Mouse (Mus musculus) stomach, postnatal 0 days (tissue): Measurements from ENCODE around the gene Kng1. TPM values are rescaled to one million over a fixed set of nuclear protein-coding genes. Genes with fewer than 3 reads are reported as not detected.

Experiments used
- ATAC-seq: fragments of 200-750 bp; cut with Nextera tagmentation; 2 replicates; pipeline ENCODE4 v1.8.0; 2017; ENCODE audit not compliant: low FRiP score, low TSS enrichment
- DNase-seq: peaks from one replicate; pipeline ENCODE4 v3.0.0-alpha.2; 2016; ENCODE audit warnings: low spot score
- H3K27ac ChIP-seq: fragments of 300-500 bp; sonication (generic); replicated peaks from 2 replicates; pipeline ENCODE4 v1.5.1; 2014; ENCODE audit warnings: mild to moderate bottlenecking, control low read depth
- H3K27me3 ChIP-seq: fragments of 300-500 bp; sonication (generic); 2 replicates; pipeline ENCODE4 v1.6.1; 2014; ENCODE audit warnings: low read length; ENCODE audit not compliant: control insufficient read depth, insufficient read depth
- H3K36me3 ChIP-seq: fragments of 300-500 bp; sonication (generic); 2 replicates; pipeline ENCODE4 v1.6.1; 2014; ENCODE audit warnings: low read length, mixed read lengths; ENCODE audit not compliant: control insufficient read depth, insufficient read depth
- H3K4me1 ChIP-seq: fragments of 300-500 bp; sonication (generic); replicated peaks from 2 replicates; pipeline ENCODE4 v1.6.1; 2014; ENCODE audit warnings: antibody characterized with exemption; ENCODE audit not compliant: control insufficient read depth, insufficient read depth
- H3K4me2 ChIP-seq: fragments of 300-500 bp; sonication (generic); replicated peaks from 2 replicates; pipeline ENCODE4 v1.6.1; 2014; ENCODE audit warnings: low read depth, mild to moderate bottlenecking, control low read depth, moderate library complexity
- H3K4me3 ChIP-seq: fragments of 300-500 bp; sonication (generic); 2 replicates; pipeline ENCODE4 v1.5.1; 2014; ENCODE audit warnings: low read depth, low read length, control low read depth
- H3K9ac ChIP-seq: fragments of 300-500 bp; sonication (generic); 2 replicates; pipeline ENCODE4 v1.6.1; 2014; ENCODE audit warnings: mild to moderate bottlenecking, low read length, control low read depth, mixed read lengths
- H3K9me3 ChIP-seq: fragments of 300-500 bp; sonication (generic); 2 replicates; pipeline ENCODE4 v1.6.1; 2016; ENCODE audit warnings: low read length; ENCODE audit not compliant: control insufficient read depth
- CTCF ChIP-seq: IDR thresholded peaks from 2 replicates; pipeline ENCODE4 v1.5.1; 2016; ENCODE audit warnings: antibody characterized with exemption, low read depth, mild to moderate bottlenecking, moderate library complexity
- EP300 ChIP-seq: optimal IDR thresholded peaks from 2 replicates; pipeline ENCODE3; 2016; ENCODE audit warnings: antibody characterized with exemption
- WGBS: fragments of 180-500 bp; shearing (Covaris S2); extraction: QIAGEN DNeasy Blood & Tissue Kit; methylation state at CpG from one replicate; pipeline ENCODE4 v1.1.7; 2014; 5-methylcytosine and 5-hydroxymethylcytosine counted together
- polyA plus RNA-seq: library from polyadenylated mRNA; unstranded; fragments of >200 nt; fragmentation: Nextera tagmentation; extraction: Ambion mirVana; gene quantifications from 2 replicates; pipeline ENCODE4 v1.2.1, GENCODE M21; 2015

The Kng1 gene
- polyA plus RNA-seq, 1 experiment from 2014 or later, result 4.3 TPM

- Histone ChIP-seq H3K4me2 (peak overlapping the region; percentile 78), H3K9ac (peak overlapping the region; percentile 100), H3K27me3 (no peaks in the 10 kb centered on the region), H3K4me1 (no peaks in the 10 kb centered on the region), H3K9me3 (no peaks in the 10 kb centered on the region), H3K4me3 (peak overlapping the region; percentile 100), H3K36me3 (peaks cover 15% of the 10 kb centered on the region), H3K27ac (peak overlapping the region; percentile 99)
- peak; percentile 92 for ATAC-seq
- peak; percentile 89 for DNase-seq
- under 1% methylated on average over 52 of the region's 52 CpGs for WGBS
- TF ChIP-seq CTCF, result 0 out of 2 replicates have a peak, but pooled peaks have one; percentile 10
- TF ChIP-seq EP300, result no peak
These were observed 50.5 kb downstream of the Kng1 start for GRCm38 (mm10) chr16:23107946-23108759.

DNA sequence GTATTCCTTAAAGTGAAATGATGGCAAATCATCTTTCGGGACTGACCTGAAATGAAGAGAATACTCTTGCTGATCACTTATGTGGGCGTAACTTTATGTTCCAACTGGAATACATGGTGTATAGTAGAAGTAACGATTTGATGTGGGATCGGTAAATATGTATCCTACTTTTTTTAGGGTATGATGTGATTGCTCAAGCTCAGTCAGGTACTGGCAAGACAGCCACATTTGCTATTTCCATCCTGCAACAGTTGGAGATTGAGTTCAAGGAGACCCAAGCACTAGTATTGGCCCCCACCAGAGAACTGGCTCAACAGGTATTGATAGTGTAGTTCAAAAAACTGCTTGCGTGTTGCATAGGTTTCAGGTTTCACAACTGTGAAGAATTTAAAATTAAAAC is 51.3 kb downstream of the Kng1 start:
- H3K4me3 ChIP-seq, result peak overlapping the region; percentile 100
- peak overlapping the region; percentile 100 for H3K9ac ChIP-seq
- 4% methylated on average over 5 of the region's 5 CpGs for WGBS
- no peak overlapping the region; the same call in 1 of the 2 replicates for H3K27ac ChIP-seq
- H3K4me2 ChIP-seq, result peak overlapping the region; percentile 78
- H3K27me3 ChIP-seq, result no peaks in the 10 kb centered on the region
- no peaks in the 10 kb centered on the region for H3K4me1 ChIP-seq
- ATAC-seq (no peak), DNase-seq (no peak)
- H3K9me3 ChIP-seq, result no peaks in the 10 kb centered on the region
- TF ChIP-seq CTCF (no peak), EP300 (no peak)
- peaks cover 15% of the 10 kb centered on the region for H3K36me3 ChIP-seq

- Histone ChIP-seq H3K27ac (no peak overlapping the region; the same call in 1 of the 2 replicates), H3K4me3 (peak overlapping the region; percentile 100), H3K27me3 (no peaks in the 10 kb centered on the region), H3K4me1 (no peaks in the 10 kb centered on the region), H3K4me2 (peak overlapping the region; percentile 78), H3K9ac (peak overlapping the region; percentile 100), H3K36me3 (peaks cover 15% of the 10 kb centered on the region), H3K9me3 (no peaks in the 10 kb centered on the region)
- TF ChIP-seq CTCF (no peak), EP300 (no peak)
- DNase-seq, result no peak
- ATAC-seq, result no peak
- 33% methylated on average over 5 of the region's 5 CpGs for WGBS
These were observed 52.0 kb downstream of the Kng1 start for GRCm38 (mm10) chr16:23109350-23110280.

DNA sequence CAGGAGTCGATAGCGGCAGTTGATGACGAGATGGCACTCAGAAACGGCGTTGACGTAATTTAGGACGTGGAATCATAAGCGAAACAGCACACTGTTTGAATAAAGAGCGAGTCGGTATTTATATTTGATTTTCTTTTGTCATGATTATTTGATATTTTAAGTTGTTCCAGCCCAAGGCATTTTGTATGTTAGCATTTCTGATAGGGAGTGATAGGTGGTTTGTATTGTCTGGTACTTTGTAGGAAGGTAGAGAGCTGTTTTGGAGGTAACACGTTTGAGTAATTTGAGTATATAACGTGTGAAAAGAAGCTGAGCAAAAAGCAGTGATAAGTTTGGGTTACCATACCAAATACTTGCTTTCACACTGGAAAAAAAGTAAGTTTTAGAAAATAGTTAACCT is 54.7 kb downstream of the Kng1 start:
- Histone ChIP-seq H3K36me3 (peaks cover 15% of the 10 kb centered on the region), H3K27ac (no peak overlapping the region), H3K4me2 (no peak overlapping the region), H3K4me3 (no peak overlapping the region), H3K27me3 (no peaks in the 10 kb centered on the region), H3K9ac (no peak overlapping the region), H3K9me3 (no peaks in the 10 kb centered on the region), H3K4me1 (no peaks in the 10 kb centered on the region)
- 52% methylated on average over 12 of the region's 12 CpGs for WGBS
- no peak for DNase-seq
- no peak for TF ChIP-seq EP300
- TF ChIP-seq CTCF, result no peak
- ATAC-seq, result no peak

DNA sequence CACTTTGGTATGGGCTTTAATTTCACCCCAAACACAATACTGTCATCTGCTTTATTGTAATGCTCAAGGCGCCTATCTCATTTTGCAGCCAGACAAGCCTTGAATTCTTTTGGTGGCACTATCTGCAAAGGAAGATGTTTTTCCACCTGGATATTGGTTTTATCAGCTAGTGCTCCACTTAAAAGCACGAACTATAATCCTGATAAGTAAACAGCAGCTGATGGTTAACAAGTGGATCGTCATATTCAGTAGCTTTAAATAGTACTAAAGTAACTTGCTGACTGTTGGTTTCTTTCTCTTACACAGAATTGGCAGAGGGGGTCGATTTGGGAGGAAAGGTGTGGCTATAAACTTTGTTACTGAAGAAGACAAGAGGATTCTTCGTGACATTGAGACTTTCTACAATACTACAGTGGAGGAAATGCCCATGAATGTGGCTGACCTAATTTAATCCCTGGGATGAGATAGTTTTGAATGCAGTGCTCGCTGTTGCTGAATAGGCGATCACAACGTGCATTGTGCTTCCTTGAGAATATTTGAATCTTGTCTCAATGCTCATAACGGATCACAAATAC is 55.3 kb downstream of the Kng1 start:
- Histone ChIP-seq H3K27me3 (no peaks in the 10 kb centered on the region), H3K27ac (no peak overlapping the region), H3K4me1 (no peaks in the 10 kb centered on the region), H3K4me2 (no peak overlapping the region), H3K9ac (no peak overlapping the region), H3K9me3 (no peaks in the 10 kb centered on the region), H3K4me3 (no peak overlapping the region), H3K36me3 (peaks cover 16% of the 10 kb centered on the region)
- TF ChIP-seq CTCF, result no peak
- no peak for TF ChIP-seq EP300
- no peak for ATAC-seq
- WGBS, result 37% methylated on average over 9 of the region's 9 CpGs
- DNase-seq, result no peak
